Mouse (Mus musculus): ENCODE results near the gene Grhl3.

Gene Grhl3

DNA sequence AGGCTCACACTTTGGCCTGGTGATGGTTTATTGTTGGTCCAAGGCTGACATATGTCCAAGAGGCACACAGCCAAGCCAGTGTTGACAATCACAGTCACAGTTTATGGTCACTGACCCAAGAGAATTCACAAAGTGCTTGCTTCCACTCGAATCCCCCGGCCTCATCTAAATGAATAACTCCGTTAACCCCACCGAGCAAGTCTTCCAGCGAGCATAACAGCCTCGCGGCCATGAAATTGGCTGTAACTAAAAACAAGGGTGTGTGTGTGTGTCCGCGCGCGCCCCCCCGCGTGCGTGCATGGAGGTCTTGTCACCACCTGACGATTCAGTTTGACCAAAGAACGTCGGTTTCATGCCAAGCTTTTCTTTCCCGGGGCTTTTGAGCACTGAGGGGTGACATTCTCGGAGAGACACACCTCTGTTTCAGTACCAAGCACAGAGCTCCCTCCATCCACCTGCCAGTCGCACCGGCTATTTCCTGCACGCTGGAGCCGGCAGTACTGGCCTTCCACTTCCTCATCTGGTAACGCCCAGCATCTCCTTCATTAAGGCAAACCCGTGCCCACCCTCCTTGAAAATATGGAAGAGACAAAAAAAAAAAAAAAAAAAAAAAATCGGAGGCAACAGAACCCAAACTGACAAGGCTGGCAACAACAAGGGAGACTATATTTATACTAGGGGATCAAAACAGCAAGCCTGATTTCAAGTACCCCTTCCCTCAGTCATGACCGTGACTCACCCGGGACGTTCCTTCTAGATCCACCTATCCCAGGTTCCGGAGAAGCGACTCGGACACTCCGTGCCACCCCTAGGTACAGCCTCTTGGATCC lies 79.5 kb downstream of the Grhl3 start:
- peak; percentile 46 for DNase-seq (ENCODE audit: low spot score)

DNA sequence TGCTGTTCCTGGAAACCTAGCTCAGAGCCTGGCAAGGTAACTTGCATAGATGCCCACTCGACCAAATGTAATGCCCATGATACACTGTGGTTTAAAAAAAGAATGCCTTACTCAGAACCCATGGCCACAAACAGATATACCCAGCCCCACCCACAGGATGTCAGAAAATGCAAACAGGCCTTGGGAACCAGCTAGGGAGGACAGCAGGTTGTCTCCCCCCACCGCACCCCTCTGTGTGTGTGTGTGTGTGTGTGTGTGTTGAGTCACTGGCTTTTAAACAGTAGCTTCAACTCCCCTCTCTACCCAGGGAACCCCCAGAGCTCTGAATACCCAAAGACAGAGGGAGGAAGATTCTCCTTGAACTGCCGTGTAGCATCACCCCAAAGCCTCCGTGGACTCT lies 80.2 kb downstream of the Grhl3 start:
- DNase-seq (ENCODE audit: low spot score): no peak

Data from embryo, embryonic 10.5 days (tissue).